Mouse (Mus musculus) megakaryocyte, embryonic 14.5 days (primary cell): Measurements from ENCODE around the gene Lpcat2.

Source experiments
- FLI1 ChIP-seq: IDR thresholded peaks from 2 replicates; pipeline ENCODE4 v1.6.1; 2012; ENCODE audit warnings: low read length, inconsistent platforms, mixed read lengths
- GATA1 ChIP-seq: IDR thresholded peaks from 3 replicates; pipeline ENCODE4 v1.6.1; 2012; ENCODE audit warnings: mixed read lengths, low read length, inconsistent platforms, borderline replicate concordance

DNA sequence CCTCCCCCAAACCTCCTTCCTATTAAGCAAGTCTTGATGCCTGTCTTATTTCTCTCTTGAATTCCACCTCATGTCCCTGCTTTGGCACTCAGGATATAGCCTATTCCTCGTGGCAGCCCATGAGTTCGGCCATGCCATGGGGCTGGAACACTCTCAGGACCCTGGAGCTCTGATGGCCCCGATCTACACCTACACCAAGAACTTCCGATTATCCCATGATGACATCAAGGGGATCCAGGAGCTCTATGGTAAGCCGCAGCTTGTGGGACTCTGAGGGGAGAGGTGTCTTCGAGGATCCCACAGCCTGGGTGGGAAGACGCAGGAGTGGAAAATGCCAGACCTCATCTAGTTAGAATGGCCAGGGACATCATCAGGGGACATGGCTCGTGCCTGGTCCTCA lies 16.0 kb upstream of the Lpcat2 start:
- TF ChIP-seq GATA1 (no peak), FLI1 (no peak)
